Mouse (Mus musculus) left cerebral cortex, adult 8-10 months (tissue): ENCODE data around the gene Wwox. TPM values are rescaled to one million over a fixed set of nuclear protein-coding genes. Genes with fewer than 3 reads are reported as not detected.

ENCODE experiments used
- DNase-seq, 2 experiments: peaks; one replicate each; pipeline ENCODE4 v3.0.0; 2022; ENCODE audit warnings: low spot score in 2 of 2
- total RNA-seq, 4 experiments: library from RNA; stranded (reverse); gene quantifications; 2 replicates each; pipeline ENCODE4 v1.2.4; 2022

Wwox gene
- total RNA-seq, 4 experiments from 2014 or later, result 18.8 to 21.0 (median 19.8) TPM

DNA sequence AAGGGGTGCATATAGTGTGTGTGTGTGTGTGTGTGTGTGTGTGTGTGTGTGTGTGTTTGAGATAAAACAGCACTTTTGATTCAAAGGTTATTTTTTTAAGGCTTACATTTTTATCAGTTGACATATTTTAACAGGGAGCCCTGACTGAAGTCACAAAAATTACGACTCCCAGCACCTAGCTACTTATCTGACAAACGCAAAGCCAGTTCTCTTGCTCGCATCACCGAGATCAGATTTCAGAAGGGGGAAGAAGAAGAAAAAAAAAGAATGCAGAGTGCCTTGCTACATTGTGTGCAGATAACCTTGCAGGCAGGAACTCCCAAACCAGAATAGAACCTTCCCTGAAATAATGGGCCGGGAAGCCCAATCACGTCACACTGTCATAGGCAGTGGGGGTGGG, 712.0 kb downstream of the Wwox start:
- no peak for DNase-seq

DNA sequence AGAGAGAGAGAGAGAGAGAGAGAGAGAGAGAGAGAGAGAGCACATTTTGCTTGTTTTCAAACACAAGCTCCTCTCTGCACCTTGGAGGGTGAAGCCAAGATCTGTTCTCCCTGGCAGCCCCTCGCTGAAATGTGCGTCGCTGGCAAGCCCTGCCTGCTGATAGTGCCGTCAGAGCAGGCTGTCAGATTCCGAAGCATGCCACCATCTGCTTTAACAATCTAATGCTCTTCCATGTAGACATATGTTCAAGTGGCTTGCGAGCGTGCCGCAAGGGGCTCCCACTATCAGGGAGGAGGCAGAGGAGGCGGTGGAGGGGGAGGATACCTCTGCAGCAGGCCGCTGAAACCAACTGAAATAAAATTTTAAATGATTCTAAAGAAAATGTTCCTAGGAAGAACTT, 714.6 kb downstream of the Wwox start:
- DNase-seq, result peak; percentile 42 to 62

DNA sequence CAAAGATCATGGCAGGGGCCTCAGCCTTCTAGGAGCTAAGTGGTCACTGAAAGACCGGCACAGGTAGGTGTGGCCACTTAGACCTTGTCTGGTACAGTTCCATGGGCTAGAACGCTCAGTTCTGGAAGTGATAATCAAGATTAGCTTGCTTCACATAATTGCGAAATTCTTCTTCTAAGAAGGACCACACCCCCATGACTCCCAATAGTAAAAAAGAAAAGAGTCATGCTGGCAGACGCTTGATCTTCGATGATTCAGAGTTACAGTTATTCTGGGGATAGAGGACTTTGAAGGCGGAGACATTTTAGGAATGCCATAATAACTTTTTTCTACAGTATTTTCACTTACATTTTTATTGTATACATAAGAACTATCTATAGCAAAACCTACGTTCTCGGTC, 716.7 kb downstream of the Wwox start:
- no peak for DNase-seq

- DNase-seq, result no peak
These were observed 718.7 kb downstream of the Wwox start for GRCm38 (mm10) chr8:115157977-115158720.

GRCm38 (mm10) chr8:115158721-115159111, 719.3 kb downstream of the Wwox start:
- peak in 1 of 2 experiments; percentile 36 for DNase-seq

GRCm38 (mm10) chr8:115159208-115159607, 719.8 kb downstream of the Wwox start:
- DNase-seq, result no peak

GRCm38 (mm10) chr8:115159711-115160374, 720.4 kb downstream of the Wwox start:
- DNase-seq, result peak; percentile 27 to 42

GRCm38 (mm10) chr8:115160407-115160806, 721.0 kb downstream of the Wwox start:
- no peak for DNase-seq

GRCm38 (mm10) chr8:115161520-115161919, 722.1 kb downstream of the Wwox start:
- no peak for DNase-seq

DNA sequence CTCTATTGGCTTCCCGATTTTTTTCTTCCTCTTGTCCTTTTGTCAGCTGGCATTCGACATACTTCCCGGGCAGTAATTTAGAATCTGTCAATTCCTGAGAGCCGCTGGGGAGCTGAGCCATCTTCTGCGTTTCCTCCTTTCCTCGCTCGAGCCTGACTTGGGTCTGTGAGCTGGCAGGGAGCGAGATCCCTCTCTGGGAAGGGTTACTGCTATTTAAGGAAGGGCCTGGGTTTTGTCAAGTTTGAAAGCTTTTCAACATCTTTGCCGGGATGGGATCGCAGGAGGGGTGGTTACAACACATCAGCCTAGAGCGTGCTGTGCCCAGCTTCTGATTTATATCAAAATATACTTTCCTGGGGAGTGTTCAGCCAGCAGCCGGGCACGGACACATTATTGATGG, 725.4 kb downstream of the Wwox start:
- DNase-seq, result no peak

DNA sequence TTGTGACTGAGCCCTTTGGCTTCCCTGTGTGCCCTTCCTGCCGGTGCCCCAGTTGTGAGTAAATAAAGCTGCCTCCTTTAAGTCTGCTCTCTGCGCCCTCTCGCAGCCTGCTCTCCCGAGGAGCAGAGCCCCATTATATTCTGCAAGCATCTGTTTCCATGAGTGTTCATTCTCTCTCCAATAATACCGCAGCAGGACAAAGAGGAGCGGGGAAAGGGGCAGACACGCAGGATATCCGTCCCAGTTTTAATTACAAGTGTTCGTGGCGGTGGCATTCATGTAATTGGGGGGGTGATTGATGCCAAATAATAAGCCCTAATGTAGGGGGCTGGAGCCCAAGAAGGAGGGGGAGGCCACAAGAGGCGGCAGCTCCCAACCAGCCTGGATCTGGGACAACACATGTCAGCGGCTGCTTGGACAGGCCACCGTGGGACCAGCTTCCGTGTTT, 734.2 kb downstream of the Wwox start:
- no peak for DNase-seq

- no peak for DNase-seq
These were observed 746.0 kb downstream of the Wwox start for GRCm38 (mm10) chr8:115185431-115185964.

DNA sequence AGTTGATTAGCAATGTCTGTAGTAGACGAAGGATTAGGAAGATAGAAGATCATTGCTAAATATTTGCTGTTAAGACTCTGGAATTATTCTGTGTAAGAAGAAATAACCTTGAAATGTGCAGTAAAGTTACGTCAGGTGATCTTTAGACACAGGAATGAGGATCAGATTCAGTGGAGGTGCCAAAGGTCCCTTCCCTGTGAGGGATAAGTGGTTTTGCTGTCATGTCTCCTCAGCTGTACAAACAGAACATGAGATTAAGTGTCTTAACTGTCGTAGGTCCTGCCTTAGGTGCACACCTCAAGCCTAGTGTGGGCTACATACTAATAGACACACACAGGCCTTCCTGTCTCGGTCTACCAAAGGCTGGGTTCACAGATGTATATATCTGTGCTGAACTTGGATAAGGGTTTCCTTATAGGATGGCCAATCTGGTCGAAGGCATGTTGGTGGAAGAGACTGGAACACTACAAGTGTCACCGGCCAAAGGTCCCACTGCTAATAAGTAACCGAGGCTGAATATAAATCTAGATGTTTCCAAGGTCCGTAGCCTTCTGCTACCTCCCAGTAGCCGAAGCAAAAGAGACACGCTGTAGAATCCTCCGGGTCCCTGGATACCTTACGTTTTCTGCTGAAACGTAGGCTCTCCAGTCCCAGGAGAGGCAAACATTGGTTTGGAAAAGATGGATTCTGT, 746.8 kb downstream of the Wwox start:
- no peak for DNase-seq

DNA sequence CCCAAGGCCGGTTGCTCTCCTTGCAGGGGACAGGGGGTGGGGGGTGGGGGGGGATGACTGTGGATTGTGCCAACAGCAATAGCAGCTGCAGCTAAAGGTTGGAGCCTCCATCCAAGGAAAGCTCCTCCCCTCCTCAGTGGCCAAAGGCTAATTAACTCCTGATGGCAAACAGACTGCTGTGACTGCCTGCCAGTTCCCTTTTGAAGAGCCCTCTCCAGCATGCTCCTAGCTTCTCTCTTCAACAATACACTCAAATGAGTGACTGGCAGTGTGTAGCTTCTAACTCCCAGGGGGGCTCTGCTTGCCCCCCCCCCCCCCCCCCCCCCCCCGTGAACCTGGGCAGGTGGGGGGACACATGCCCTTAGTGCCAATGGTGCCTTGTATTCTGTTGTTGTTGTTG, 747.4 kb downstream of the Wwox start:
- DNase-seq, result no peak

DNA sequence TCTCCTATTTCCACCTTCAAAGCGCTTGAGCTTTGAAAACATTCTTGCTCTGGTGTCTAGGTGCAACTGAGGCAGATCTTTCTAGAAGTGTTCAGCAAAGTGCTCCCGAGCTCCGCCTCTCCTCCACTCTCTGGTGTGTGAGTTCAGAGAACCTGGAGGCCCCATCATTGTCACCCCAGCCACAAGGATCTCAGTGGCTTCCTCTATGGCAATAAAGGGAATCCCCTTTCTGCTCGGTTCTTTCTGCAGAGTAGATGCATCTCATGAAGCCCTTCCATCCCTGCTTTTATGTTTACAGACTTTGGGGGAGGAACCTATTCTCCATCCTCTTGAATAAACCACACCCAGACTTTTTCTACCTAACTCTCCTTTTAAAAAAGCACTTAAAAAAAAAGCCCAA, 749.0 kb downstream of the Wwox start:
- DNase-seq, result no peak

GRCm38 (mm10) chr8:115189836-115190235, 750.4 kb downstream of the Wwox start:
- DNase-seq, result no peak

GRCm38 (mm10) chr8:115193767-115194166, 754.3 kb downstream of the Wwox start:
- DNase-seq, result no peak

DNA sequence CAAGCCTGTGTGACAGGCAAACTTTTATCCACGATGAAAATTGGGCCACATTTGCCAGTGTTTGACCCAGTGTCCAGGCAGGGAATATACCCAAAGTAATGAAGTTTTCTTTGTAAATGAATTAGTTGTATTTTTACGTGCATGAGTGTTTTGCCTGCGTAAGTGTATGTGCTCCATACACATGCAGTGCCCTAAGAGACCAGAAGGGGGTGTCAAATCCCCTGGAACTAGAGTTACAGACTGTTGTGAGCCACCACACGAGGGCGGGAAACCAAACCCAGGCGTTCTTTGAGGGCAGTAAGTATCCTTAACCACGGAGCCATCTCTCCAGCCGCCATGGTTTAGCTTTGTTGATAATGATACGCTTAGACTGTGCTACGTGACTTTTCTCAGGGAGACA, 755.9 kb downstream of the Wwox start:
- DNase-seq, result no peak

DNA sequence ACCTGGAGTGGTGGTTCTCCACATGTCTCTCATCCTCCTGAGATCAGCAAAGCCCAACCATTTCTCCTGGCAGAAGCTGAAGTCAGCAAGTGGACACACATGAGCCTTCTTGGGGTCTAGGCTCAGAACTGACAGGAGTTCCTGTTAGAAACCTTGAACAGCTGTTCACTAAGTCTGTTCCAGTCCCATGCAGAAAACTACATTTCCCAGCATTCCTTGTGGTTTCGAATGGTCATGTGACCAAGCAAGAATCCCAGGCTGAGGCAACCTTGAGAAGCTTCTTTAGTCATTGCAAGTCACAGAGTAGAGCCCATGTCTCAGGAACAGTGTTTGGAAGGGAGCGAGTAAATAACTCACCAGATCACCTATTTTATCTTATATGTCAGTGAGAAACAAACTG, 757.4 kb downstream of the Wwox start:
- no peak for DNase-seq

DNA sequence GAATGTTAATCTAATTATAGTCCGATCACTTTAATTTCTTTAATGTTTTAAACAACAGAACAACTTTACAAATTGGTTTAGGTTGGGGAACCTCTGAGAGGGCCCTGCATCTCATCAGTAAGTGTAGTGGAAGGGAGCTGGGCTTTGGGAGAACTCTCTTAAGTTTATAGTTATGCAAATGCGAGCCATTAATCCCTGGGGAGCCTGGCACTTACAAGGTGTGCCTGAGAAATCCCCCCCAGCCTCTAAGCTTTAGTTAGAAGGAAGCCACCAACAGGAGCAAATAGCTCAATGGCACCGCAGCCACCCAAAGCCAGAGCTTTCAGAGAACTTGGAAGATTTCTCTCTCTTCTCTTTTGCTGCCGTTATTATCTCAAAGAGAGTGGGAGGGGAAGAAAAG, 759.7 kb downstream of the Wwox start:
- no peak for DNase-seq

DNA sequence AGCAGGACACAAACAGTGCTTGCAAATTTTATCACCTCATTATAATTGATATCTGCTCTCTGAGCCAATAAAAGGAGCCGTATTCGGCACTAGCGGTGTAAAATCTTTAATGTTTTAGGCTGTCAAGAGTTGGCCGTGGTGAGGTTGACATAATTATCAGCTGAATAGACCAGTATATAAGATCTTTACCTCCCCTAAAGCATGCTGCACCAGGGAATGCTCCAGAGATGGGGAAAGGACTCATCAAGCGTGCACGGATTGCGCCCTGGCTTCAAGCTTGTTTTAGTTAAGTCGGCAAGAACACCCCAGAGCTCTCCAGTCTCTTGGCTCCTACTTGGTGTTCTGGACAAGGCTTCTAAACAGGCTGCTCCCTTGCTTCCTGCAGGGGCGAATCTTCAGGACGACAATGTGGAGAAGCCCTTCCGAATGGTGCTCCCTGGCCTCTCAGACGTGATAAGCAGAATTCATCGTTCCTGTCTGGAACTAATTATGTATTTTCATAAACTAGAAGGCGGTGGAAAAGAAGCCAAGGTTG, 760.2 kb downstream of the Wwox start:
- DNase-seq, result no peak

DNA sequence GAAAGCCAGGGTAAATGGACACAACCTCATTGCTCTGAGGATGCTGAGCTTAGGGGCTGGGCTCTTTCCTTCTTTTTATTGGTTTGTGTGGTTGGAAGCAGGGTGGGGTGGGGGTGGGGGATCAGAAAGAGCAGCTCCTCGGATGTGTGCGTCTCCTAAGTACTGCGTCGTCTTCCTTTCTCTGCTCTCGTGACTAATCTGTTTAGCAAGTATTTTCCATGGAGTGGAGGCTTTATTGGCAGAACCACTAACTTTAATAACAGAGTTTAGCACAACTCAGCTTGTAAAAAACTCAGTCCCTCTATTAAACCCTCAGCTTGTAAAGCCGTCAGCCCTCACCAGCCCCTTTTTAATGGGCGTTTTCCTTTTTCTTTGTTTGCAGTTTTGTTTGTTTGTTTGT, 762.3 kb downstream of the Wwox start:
- DNase-seq, result no peak
